Mouse (Mus musculus) kidney, embryonic 14.5 days (tissue): ENCODE results near the gene Trim31. TPM values are rescaled to one million over a fixed set of nuclear protein-coding genes. Genes with fewer than 3 reads are reported as not detected.

Source experiments
- ATAC-seq: fragments of 200-750 bp; cut with Nextera tagmentation; 2 replicates; pipeline ENCODE4 v1.8.0; 2017; ENCODE audit warnings: moderate number of reproducible peaks, mild to moderate bottlenecking, moderate TSS enrichment, moderate library complexity; ENCODE audit not compliant: low FRiP score, low TSS enrichment
- H3K27ac ChIP-seq: fragments of 300-500 bp; sonication (generic); 2 replicates; pipeline ENCODE4 v1.5.1; 2014; ENCODE audit warnings: low read depth, mild to moderate bottlenecking, low read length, moderate library complexity, mixed read lengths
- H3K27me3 ChIP-seq: fragments of 300-500 bp; sonication (generic); 2 replicates; pipeline ENCODE4 v1.6.1; 2014; ENCODE audit warnings: mild to moderate bottlenecking, low read length; ENCODE audit not compliant: control insufficient read depth, insufficient read depth
- H3K36me3 ChIP-seq: fragments of 300-500 bp; sonication (generic); 2 replicates; pipeline ENCODE4 v1.6.1; 2014; ENCODE audit warnings: low read length, mixed read lengths; ENCODE audit not compliant: control insufficient read depth, insufficient read depth
- H3K4me1 ChIP-seq: fragments of 300-500 bp; sonication (generic); 2 replicates; pipeline ENCODE4 v1.6.1; 2014; ENCODE audit warnings: low read length, mixed read lengths; ENCODE audit not compliant: control insufficient read depth, insufficient read depth
- H3K4me2 ChIP-seq: fragments of 300-500 bp; sonication (generic); replicated peaks from 2 replicates; pipeline ENCODE4 v1.6.1; 2014; ENCODE audit warnings: low read depth, mild to moderate bottlenecking, low read length
- H3K4me3 ChIP-seq: fragments of 300-500 bp; sonication (generic); 2 replicates; pipeline ENCODE4 v1.5.1; 2014; ENCODE audit warnings: mild to moderate bottlenecking, low read length
- H3K9ac ChIP-seq: fragments of 300-500 bp; sonication (generic); 2 replicates; pipeline ENCODE4 v1.6.1; 2014; ENCODE audit warnings: low read depth, mild to moderate bottlenecking, low read length, moderate library complexity
- H3K9me3 ChIP-seq: fragments of 300-500 bp; sonication (generic); 2 replicates; pipeline ENCODE4 v1.6.1; 2016; ENCODE audit warnings: low read length; ENCODE audit not compliant: control insufficient read depth
- WGBS: fragments of 180-500 bp; shearing (Covaris S2); extraction: QIAGEN DNeasy Blood & Tissue Kit; methylation state at CpG from one replicate; pipeline ENCODE4 v1.1.7; 2014; 5-methylcytosine and 5-hydroxymethylcytosine counted together
- polyA plus RNA-seq: library from polyadenylated mRNA; unstranded; fragments of >200 nt; fragmentation: Nextera tagmentation; extraction: Ambion mirVana; gene quantifications from 2 replicates; pipeline ENCODE4 v1.2.1, GENCODE M21; 2014

The Trim31 gene
- not detected in 2 replicates for polyA plus RNA-seq

DNA sequence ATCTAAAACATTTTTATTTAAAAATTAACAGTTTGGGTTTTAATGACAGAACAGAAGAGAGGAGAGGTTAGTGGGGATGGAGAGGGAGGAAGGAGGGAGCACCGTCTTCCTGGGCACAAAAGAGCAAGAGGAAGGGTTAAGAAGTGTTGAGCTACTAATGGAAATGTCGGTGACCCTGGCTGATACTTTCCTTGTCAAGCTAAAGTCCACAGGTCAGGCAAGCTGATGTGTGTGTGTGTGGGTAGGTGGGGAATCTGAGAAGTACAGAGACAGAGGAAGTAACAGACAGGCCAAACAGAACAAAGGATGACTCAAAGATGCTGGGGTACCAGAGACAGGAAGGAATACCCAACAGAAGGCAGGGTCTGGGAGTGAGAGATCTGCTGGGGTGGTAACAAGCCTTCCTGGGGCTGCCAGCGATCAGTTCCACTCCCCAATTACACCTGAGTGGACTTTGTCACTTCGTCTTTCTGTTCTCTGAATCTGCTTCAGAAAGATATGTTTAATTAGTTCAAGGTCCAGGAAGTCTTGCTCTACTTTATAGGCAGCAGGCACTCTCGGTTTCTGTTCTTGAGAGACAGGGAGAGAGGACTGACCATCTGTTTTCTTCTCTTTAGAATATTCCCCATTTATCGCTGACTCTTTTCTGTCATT, at the start of gene Trim31:
Gene Trim31 (plus strand): TSS at position 567 of the 654 bp plus-strand sequence.
- Histone ChIP-seq H3K36me3 (no peaks in the 10 kb centered on the region), H3K27me3 (no peaks in the 10 kb centered on the region), H3K4me1 (no peaks in the 10 kb centered on the region), H3K9ac (no peak within 1 kb of the TSS), H3K4me2 (no peak within 1 kb of the TSS), H3K4me3 (no peak within 1 kb of the TSS), H3K9me3 (no peaks in the 10 kb centered on the region), H3K27ac (no peak within 1 kb of the TSS)
- 63% methylated on average over 6 of the region's 6 CpGs for WGBS
- no peak for ATAC-seq

DNA sequence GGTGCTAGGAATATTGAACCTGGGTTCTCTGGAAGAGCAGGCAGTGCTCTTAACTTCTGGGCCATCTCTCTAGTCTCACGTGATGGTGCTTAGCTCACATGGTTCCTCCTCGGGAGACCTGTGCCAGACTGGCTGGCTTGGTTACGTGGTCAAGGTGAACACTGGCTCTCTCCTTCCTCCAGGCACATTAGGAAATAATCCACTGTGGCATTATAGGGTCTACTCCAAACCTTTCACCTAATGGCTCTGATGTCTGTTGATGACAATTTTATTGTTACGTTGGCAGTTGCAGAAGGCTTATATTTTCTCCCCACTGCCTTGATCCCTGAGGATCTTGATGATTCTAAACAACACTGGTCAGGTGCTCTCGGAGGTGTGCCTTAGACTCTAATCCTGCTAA, 49.0 kb upstream of the Trim31 start:
- WGBS = 82% methylated on average over 5 of the region's 5 CpGs
- H3K27me3 ChIP-seq = no peaks in the 10 kb centered on the region

DNA sequence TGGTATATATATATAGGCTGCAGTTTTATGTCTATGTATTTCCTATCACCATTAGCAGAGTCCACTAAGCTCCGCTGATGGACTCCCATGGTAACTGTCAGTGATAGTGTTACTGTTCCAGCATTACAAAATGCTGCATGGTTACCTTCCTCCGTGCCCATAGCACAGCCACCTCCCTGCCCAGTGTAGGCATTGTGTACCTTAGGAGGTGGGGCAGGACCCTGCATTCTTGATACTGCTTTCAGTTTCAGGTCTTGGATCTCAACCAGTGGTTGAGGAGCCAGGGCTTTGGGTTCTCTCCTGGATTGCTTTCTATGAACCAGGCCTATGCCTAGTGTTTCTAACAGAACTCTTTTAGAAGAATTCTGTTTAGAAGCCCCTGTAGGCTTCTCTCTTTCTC, 47.9 kb upstream of the Trim31 start:
- Histone ChIP-seq H3K27ac (no peak overlapping the region), H3K4me1 (no peaks in the 10 kb centered on the region), H3K27me3 (no peaks in the 10 kb centered on the region), H3K9ac (no peak overlapping the region), H3K4me2 (no peak overlapping the region), H3K9me3 (no peaks in the 10 kb centered on the region), H3K4me3 (no peak overlapping the region), H3K36me3 (peaks cover 42% of the 10 kb centered on the region)
- no peak for ATAC-seq
- WGBS = 100% methylated on average over 2 of the region's 2 CpGs

More for the DNA sequence above, 49.0 kb upstream of the Trim31 start:
- Histone ChIP-seq H3K4me1 (peaks cover 3% of the 10 kb centered on the region; the same call in 1 of the 2 replicates), H3K9me3 (no peaks in the 10 kb centered on the region), H3K4me2 (no peak overlapping the region), H3K36me3 (peaks cover 35% of the 10 kb centered on the region), H3K4me3 (no peak overlapping the region), H3K27ac (no peak overlapping the region), H3K9ac (no peak overlapping the region)
- ATAC-seq = no peak

DNA sequence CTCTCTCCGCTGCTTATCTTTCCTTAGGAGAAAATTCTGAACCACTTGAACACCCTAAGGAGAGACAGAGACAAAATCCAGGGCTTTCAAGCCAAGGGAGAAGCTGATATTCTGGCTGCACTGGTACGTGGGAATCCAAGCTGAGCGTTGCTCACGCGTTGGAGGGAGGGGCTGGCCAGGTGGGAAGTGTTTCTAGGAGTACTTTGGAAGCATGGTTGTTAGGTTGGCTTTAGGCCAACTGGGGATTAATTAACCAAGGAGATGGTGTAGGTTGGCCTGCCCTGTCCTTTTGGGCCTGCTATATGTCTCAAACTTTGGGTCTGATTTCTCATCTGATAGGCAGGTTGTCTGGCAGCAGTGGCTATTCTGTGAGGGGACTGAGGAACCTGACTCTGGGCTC, 46.7 kb upstream of the Trim31 start:
- no peaks in the 10 kb centered on the region for H3K4me1 ChIP-seq
- no peak for ATAC-seq
- no peak overlapping the region for H3K9ac ChIP-seq
- no peak overlapping the region for H3K27ac ChIP-seq
- H3K9me3 ChIP-seq = no peaks in the 10 kb centered on the region
- WGBS = 89% methylated on average over 5 of the region's 5 CpGs
- H3K4me3 ChIP-seq = no peak overlapping the region
- H3K36me3 ChIP-seq = peaks cover 51% of the 10 kb centered on the region
- no peaks in the 10 kb centered on the region for H3K27me3 ChIP-seq
- no peak overlapping the region for H3K4me2 ChIP-seq

DNA sequence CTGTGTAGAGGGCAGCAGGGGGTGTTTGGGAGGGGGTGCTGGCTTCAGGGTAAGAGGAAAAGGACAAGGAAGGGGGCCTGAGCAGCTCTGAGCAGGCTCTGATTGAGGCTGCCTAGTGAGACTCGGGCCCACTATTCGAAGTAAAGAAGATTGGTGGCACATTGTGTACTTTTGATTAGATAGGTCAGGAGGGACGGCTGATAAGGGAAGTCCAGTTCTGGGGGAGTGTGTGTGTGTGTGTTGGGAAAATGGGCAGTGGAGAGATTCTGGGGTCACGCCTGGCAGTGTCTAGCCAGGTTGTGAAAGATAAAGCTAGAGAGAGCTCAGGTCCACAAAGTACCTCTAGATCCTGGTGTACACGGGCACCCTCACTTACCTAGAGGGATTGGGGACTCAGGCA, 46.3 kb upstream of the Trim31 start:
- Histone ChIP-seq H3K36me3 (peaks cover 54% of the 10 kb centered on the region), H3K27me3 (no peaks in the 10 kb centered on the region), H3K9me3 (no peaks in the 10 kb centered on the region), H3K4me2 (no peak overlapping the region), H3K4me1 (no peaks in the 10 kb centered on the region), H3K4me3 (no peak overlapping the region), H3K27ac (no peak overlapping the region), H3K9ac (no peak overlapping the region)
- WGBS = 82% methylated on average over 5 of the region's 5 CpGs
- no peak for ATAC-seq

DNA sequence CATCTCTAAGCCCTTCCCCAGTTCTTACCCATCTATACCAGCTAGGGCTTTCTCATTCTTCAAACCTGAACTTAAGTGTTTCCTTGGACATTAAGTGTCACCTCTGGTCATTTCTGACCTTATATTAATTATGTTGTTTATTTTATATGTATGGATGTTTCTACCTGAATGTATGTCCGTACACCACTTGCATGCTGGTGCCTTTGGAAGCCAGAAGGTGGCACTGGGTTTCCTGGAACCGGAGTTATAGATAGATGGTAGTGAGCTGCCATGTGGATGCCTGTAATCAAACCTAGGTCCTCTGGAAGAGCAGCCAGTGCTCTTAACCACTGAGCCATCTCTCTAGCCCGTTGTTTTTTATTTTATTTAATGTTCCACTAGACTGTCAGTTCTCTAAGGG, 42.4 kb upstream of the Trim31 start:
- Histone ChIP-seq H3K9me3 (no peaks in the 10 kb centered on the region), H3K36me3 (peaks cover 70% of the 10 kb centered on the region), H3K4me1 (no peaks in the 10 kb centered on the region), H3K27ac (no peak overlapping the region), H3K4me3 (no peak overlapping the region), H3K27me3 (no peaks in the 10 kb centered on the region), H3K9ac (no peak overlapping the region), H3K4me2 (no peak overlapping the region)
- ATAC-seq = no peak
- 93% methylated on average over 3 of the region's 3 CpGs for WGBS

DNA sequence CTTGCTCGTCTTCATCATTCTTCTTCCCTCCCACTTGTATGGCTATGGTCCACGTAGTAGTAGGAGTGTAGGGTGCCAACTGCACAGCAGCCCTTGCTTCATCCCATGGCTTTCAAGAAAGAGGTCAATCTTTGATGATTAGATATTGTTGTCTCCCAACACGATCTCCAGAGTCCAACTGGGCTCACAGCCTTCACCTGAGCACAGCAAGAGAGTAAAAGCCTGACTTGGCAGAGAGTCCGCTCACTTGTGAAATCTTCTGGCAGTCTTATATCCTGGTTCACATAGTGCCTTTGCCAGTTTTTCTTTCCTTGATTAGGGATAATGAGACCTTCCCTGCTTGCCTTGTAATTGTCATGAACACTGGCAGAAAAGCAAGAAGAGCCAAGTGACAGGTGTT, 41.7 kb upstream of the Trim31 start:
- H3K27me3 ChIP-seq = no peaks in the 10 kb centered on the region
- ATAC-seq = no peak
- H3K4me1 ChIP-seq = no peaks in the 10 kb centered on the region
- WGBS = 92% methylated on average over 4 of the region's 4 CpGs
- no peak overlapping the region for H3K4me3 ChIP-seq
- H3K27ac ChIP-seq = no peak overlapping the region
- no peak overlapping the region for H3K9ac ChIP-seq
- no peaks in the 10 kb centered on the region for H3K9me3 ChIP-seq
- peaks cover 65% of the 10 kb centered on the region for H3K36me3 ChIP-seq
- no peak overlapping the region for H3K4me2 ChIP-seq

DNA sequence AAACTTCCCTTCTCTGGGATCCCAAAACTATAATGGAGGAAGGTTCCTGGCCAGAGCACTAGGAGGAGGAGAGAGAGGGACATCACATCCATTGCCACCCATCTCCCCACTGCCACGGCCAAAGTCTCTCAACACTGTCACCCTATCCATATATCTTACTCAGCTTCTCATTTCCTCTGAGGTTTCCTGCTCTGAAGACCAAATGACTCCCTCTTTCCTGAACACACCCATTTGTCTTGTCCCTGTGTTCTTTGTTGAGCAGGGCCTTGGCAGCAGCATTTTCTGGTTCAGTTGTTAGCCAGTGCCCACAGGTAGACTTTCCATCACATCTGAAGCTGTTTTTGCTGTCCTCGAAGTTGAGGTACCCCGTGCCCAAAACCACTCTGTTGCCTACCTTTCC, 39.7 kb upstream of the Trim31 start:
- Histone ChIP-seq H3K4me1 (no peaks in the 10 kb centered on the region), H3K4me2 (no peak overlapping the region), H3K9me3 (no peaks in the 10 kb centered on the region), H3K27ac (no peak overlapping the region), H3K36me3 (peaks cover 46% of the 10 kb centered on the region), H3K27me3 (no peaks in the 10 kb centered on the region), H3K9ac (no peak overlapping the region), H3K4me3 (no peak overlapping the region)
- ATAC-seq = no peak
- WGBS = 88% methylated on average over 3 of the region's 3 CpGs

DNA sequence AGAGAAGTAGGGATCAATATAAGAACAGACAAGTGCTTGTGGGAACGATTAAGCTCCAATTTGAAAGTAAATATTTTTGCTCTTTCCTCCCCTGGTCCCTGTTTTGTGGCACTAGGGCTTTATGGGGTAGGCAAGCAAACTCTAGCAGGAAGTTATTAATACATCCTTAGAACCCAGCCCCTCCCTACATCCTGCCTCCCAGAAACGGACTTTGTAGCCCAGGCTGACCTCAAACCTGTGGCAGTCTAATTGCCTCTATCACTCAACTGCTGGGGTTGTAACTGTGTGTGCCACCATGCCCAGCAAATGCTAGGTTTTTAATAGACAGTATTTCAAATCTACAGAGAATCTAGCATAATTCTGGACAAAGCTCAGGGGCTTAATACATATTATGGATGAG, 36.2 kb upstream of the Trim31 start:
- Histone ChIP-seq H3K27ac (no peak overlapping the region), H3K9ac (no peak overlapping the region), H3K36me3 (peaks cover 18% of the 10 kb centered on the region), H3K27me3 (peaks cover 18% of the 10 kb centered on the region), H3K4me2 (no peak overlapping the region), H3K4me1 (no peaks in the 10 kb centered on the region), H3K4me3 (no peak overlapping the region), H3K9me3 (no peaks in the 10 kb centered on the region)
- no peak for ATAC-seq
- 45% methylated on average over 2 of the region's 2 CpGs for WGBS
